Mouse (Mus musculus) hindbrain, postnatal 0 days (tissue): ENCODE measurements at regions not wholly inside any gene's neighbourhood (a gene's known extent, or its start where the extent isn't known, plus 50 kb on each side); places are given as distances from the start of the nearest gene placed in this dataset.

Experiments
- ATAC-seq: fragments of 200-750 bp; cut with Nextera tagmentation; 2 replicates; pipeline ENCODE4 v1.8.0; 2017; ENCODE audit warnings: mild to moderate bottlenecking, moderate TSS enrichment, moderate library complexity
- DNase-seq: peaks from one replicate; pipeline ENCODE4 v3.0.0-alpha.2; 2015; ENCODE audit warnings: low spot score
- H3K27ac ChIP-seq: fragments of 300-500 bp; sonication (generic); 2 replicates; pipeline ENCODE4 v1.5.1; 2014; ENCODE audit warnings: mild to moderate bottlenecking
- H3K27me3 ChIP-seq: fragments of 300-500 bp; sonication (generic); 2 replicates; pipeline ENCODE4 v1.6.1; 2014; ENCODE audit warnings: low read length, mixed read lengths; ENCODE audit not compliant: insufficient read depth
- H3K36me3 ChIP-seq: fragments of 300-500 bp; sonication (generic); 2 replicates; pipeline ENCODE4 v1.6.1; 2014; ENCODE audit warnings: low read length, mixed read lengths; ENCODE audit not compliant: insufficient read depth
- H3K4me1 ChIP-seq: fragments of 300-500 bp; sonication (generic); 2 replicates; pipeline ENCODE4 v1.6.1; 2014; ENCODE audit warnings: antibody characterized with exemption, low read length, mixed read lengths; ENCODE audit not compliant: insufficient read depth
- H3K4me2 ChIP-seq: fragments of 300-500 bp; sonication (generic); 2 replicates; pipeline ENCODE4 v1.6.1; 2014; ENCODE audit warnings: low read depth, mild to moderate bottlenecking, low read length, moderate library complexity, mixed read lengths
- H3K4me3 ChIP-seq: fragments of 300-500 bp; sonication (generic); 2 replicates; pipeline ENCODE4 v1.5.1; 2014; ENCODE audit warnings: low read length
- H3K9ac ChIP-seq: fragments of 300-500 bp; sonication (generic); replicated peaks from 2 replicates; pipeline ENCODE4 v1.6.1; 2014; ENCODE audit warnings: mild to moderate bottlenecking, low read length, moderate library complexity, mixed read lengths
- H3K9me3 ChIP-seq: fragments of 300-500 bp; sonication (generic); 2 replicates; pipeline ENCODE4 v1.6.1; 2016; ENCODE audit warnings: low read length, mixed read lengths
- CTCF ChIP-seq: IDR thresholded peaks from 2 replicates; pipeline ENCODE4 v1.5.1; 2016; ENCODE audit warnings: antibody characterized with exemption, control low read depth, low read depth
- WGBS: fragments of 180-500 bp; shearing (Covaris S2); extraction: QIAGEN DNeasy Blood & Tissue Kit; methylation state at CpG from one replicate; pipeline ENCODE4 v1.1.7; 2014; 5-methylcytosine and 5-hydroxymethylcytosine counted together

GRCm38 (mm10) chr1:133981185-133981584, 55.9 kb upstream of the Fmod start:
- Histone ChIP-seq H3K4me1 (0 out of 2 replicates have a peak, but pooled peaks cover 5% of the 10 kb centered on the region), H3K27me3 (no peaks in the 10 kb centered on the region), H3K4me3 (no peak overlapping the region), H3K9ac (no peak overlapping the region), H3K36me3 (no peaks in the 10 kb centered on the region), H3K4me2 (no peak overlapping the region), H3K27ac (no peak overlapping the region), H3K9me3 (no peaks in the 10 kb centered on the region)
- 92% methylated on average over 4 of the region's 4 CpGs for WGBS
- no peak for TF ChIP-seq CTCF
- DNase-seq (no peak), ATAC-seq (no peak)

GRCm38 (mm10) chr1:133978271-133978988, 57.2 kb upstream of the Prelp start:
- Histone ChIP-seq H3K27me3 (no peaks in the 10 kb centered on the region), H3K36me3 (no peaks in the 10 kb centered on the region), H3K9ac (no peak overlapping the region), H3K4me1 (0 out of 2 replicates have a peak, but pooled peaks cover 5% of the 10 kb centered on the region), H3K4me2 (no peak overlapping the region), H3K4me3 (no peak overlapping the region), H3K27ac (no peak overlapping the region), H3K9me3 (no peaks in the 10 kb centered on the region)
- 42% methylated on average over 11 of the region's 11 CpGs for WGBS
- DNase-seq: peak; percentile 69
- peak; percentile 74 for ATAC-seq
- no peak for TF ChIP-seq CTCF

- WGBS: 56% methylated on average over 7 of the region's 7 CpGs
- ATAC-seq (no peak), DNase-seq (peak; percentile 47)
Measured at GRCm38 (mm10) chr1:133977260-133977659, 56.0 kb upstream of the Prelp start.

GRCm38 (mm10) chr1:133973801-133974200, 52.6 kb upstream of the Prelp start:
- no peak overlapping the region for H3K9ac ChIP-seq
- DNase-seq (no peak), ATAC-seq (no peak)

More at GRCm38 (mm10) chr1:133977260-133977659, 56.0 kb upstream of the Prelp start:
- H3K27ac ChIP-seq: no peak overlapping the region
- no peaks in the 10 kb centered on the region for H3K27me3 ChIP-seq
- H3K4me3 ChIP-seq: no peak overlapping the region
- no peaks in the 10 kb centered on the region for H3K9me3 ChIP-seq
- H3K4me1 ChIP-seq: 0 out of 2 replicates have a peak, but pooled peaks cover 5% of the 10 kb centered on the region
- no peak for TF ChIP-seq CTCF
- no peak overlapping the region for H3K4me2 ChIP-seq
- no peaks in the 10 kb centered on the region for H3K36me3 ChIP-seq
- no peak overlapping the region for H3K9ac ChIP-seq

GRCm38 (mm10) chr1:133971290-133971689, 50.1 kb upstream of the Prelp start:
- WGBS: 60% methylated on average over 3 of the region's 3 CpGs
- TF ChIP-seq CTCF: no peak
- H3K27ac ChIP-seq: no peak overlapping the region
- H3K4me3 ChIP-seq: no peak overlapping the region
- H3K4me1 ChIP-seq: no peaks in the 10 kb centered on the region
- H3K27me3 ChIP-seq: no peaks in the 10 kb centered on the region
- ATAC-seq: no peak
- no peaks in the 10 kb centered on the region for H3K9me3 ChIP-seq
- no peaks in the 10 kb centered on the region for H3K36me3 ChIP-seq
- no peak overlapping the region for H3K4me2 ChIP-seq
- no peak for DNase-seq
- H3K9ac ChIP-seq: no peak overlapping the region

More at GRCm38 (mm10) chr1:133973801-133974200, 52.6 kb upstream of the Prelp start:
- no peaks in the 10 kb centered on the region for H3K9me3 ChIP-seq
- no peaks in the 10 kb centered on the region for H3K27me3 ChIP-seq
- no peaks in the 10 kb centered on the region for H3K36me3 ChIP-seq
- TF ChIP-seq CTCF: no peak
- H3K4me3 ChIP-seq: no peak overlapping the region
- no peak overlapping the region for H3K27ac ChIP-seq
- H3K4me2 ChIP-seq: no peak overlapping the region
- 0 out of 2 replicates have a peak, but pooled peaks cover 5% of the 10 kb centered on the region for H3K4me1 ChIP-seq
- 66% methylated on average over 2 of the region's 2 CpGs for WGBS
